Mouse (Mus musculus): ENCODE measurements around the gene Pla2g2e.
"Not testable (repeated sequence)": the region's sequence is repeated elsewhere in the genome, so short reads cannot be mapped to it uniquely, and the experiment has no call there.

Gene Pla2g2e

DNA sequence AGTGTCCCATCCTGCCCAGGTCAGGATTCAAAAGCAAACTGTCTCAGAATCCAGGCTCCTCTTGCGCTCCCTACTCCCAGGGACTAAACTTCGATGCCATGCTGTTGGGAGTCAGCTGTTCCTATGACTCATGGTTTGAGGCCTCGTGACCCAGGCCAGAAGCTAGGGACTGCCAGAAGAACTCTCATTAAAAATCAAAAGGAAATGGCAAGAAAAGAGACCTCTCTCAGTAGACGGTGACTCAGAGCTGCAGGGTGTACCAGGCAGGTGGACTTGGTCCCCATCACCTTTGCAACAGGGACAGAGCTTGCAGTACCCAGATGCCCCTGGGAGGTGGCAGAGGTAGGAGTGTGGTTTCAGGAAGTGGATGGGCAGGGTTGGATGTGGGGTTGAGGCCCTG, at the start of gene Pla2g2e:
Pla2g2e (plus strand) TSS at position 212 of the 400 bp plus-strand sequence.
- in situ Hi-C loops (cut with MboI; ENCODE audit: low sequenced_read_pairs): no loop called here

DNA sequence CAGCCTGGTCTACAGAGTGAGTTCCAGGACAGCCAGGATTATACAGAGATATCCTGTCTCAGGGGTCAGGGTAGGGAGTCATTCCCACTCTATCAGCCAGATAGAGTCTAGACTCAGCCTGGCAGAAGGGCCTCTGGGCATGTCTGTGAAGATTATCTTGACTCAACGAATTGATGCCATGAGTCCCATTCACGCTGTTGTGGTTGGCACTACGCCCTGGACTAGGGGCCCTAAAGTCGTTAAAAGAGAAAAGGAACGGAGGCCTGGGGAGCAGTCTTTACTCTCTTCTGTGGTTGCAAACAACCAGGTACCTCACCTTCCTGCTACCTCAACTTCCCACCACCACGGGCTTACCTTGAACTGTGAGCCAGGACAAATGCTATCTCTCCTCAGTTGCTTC, 37.9 kb upstream of the Pla2g2e start:
- in situ Hi-C loops (cut with MboI; ENCODE audit: low sequenced_read_pairs): no loop called here

DNA sequence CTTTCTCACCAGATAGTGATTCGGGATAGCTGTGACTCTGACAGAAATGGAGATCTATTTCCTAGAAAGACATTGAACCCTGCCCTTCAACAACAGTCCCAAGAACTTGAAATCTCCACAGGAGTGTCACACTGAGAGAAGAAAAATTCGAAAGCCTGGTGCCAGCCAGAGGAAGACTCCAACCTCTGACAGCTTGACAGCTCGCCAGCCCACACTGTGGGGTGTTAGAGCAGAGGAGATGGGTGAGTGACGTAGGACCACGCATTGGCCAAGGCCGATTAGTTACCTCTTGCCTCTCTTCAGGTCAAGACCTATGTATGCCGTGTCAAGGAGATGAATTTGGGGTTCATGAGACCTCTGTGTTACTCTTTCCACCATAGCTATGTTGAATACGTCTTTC, 37.0 kb upstream of the Pla2g2e start:
- in situ Hi-C loops (cut with MboI; ENCODE audit: low sequenced_read_pairs): no loop called here

DNA sequence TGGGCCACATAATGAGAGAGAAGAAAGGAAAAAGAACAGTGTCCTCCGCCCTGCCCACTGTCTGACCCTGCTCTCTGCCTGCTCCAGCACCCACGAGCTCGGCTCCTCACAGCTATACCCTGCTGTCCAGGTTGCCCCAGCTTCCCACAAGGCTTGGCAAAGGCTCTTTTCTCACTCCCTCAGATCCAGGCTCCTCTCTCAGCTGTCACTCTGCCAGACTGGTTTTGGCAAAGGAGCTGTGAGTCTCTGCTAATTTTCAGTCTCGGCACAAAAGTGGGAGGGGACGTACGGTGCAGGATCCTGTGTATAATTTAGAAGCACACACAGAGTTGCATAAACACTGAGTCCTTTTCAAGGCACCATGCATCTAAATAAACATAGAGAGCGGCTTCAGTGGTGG, 36.4 kb upstream of the Pla2g2e start:
- in situ Hi-C loops (cut with MboI; ENCODE audit: low sequenced_read_pairs): no loop called here

DNA sequence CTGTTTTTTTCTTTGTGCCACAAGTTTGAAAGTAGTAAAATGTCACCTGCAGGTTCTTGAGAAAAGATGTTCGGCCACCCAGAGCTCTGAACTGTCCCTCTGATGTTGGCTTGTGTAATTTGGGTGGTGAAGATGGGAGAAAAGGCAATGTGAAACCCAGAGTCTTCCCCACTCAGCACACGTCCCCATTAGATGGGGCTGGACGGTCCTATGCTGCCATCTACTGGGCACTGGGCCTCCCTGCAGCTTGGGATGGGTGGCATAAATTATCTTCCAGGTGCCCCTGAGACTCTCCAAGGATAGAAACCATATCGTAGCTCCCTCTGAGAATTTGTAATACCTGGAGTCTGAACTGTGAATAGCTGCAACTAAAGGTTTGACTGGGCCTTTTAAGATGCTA, 26.3 kb upstream of the Pla2g2e start:
- in situ Hi-C loops (cut with MboI; ENCODE audit: low sequenced_read_pairs): loop anchor here (10.0 kb wide), 2 partner anchors 107 to 147 kb away; no protein-coding TSS in a partner anchor

GRCm38 (mm10) chr4:138852961-138853360, 24.8 kb upstream of the Pla2g2e start:
- in situ Hi-C loops (cut with MboI; ENCODE audit: low sequenced_read_pairs): loop anchor here (10.0 kb wide), 2 partner anchors 108 to 148 kb away; no protein-coding TSS in a partner anchor

GRCm38 (mm10) chr4:138855092-138855632, 22.6 kb upstream of the Pla2g2e start:
- in situ Hi-C loops (cut with MboI; ENCODE audit: low sequenced_read_pairs): loop anchor here (10.0 kb wide), 2 partner anchors 110 to 150 kb away; no protein-coding TSS in a partner anchor

- in situ Hi-C loops (cut with MboI; ENCODE audit: low sequenced_read_pairs): loop anchor here (10.0 kb wide), 2 partner anchors 112 to 152 kb away; no protein-coding TSS in a partner anchor
Observed at GRCm38 (mm10) chr4:138856491-138856890, 21.3 kb upstream of the Pla2g2e start.

DNA sequence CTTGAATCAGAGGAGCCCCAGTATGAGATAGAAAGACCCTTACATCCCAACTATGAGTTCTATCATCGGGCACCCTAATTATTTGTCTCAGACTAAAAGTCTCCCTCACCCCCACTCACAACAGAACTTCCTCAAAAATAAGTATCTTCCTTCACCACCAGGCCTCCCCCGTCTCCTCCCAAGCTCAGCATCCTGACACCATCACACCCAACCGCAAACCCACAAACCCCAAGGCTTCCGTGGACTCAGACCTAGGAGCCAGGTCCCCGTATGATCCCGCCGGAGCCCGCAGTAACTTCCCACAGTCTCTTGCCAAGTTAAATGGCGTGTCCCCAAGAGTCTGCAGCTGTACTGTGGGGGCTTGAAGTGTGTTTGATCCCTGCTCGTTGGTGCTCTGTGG, 20.2 kb upstream of the Pla2g2e start:
- in situ Hi-C loops (cut with MboI; ENCODE audit: low sequenced_read_pairs): loop anchor here (10.0 kb wide), 2 partner anchors 113 to 153 kb away; no protein-coding TSS in a partner anchor

GRCm38 (mm10) chr4:138858446-138858845, 19.3 kb upstream of the Pla2g2e start:
- in situ Hi-C loops (cut with MboI; ENCODE audit: low sequenced_read_pairs): loop anchor here (10.0 kb wide), 2 partner anchors 114 to 154 kb away; no protein-coding TSS in a partner anchor

DNA sequence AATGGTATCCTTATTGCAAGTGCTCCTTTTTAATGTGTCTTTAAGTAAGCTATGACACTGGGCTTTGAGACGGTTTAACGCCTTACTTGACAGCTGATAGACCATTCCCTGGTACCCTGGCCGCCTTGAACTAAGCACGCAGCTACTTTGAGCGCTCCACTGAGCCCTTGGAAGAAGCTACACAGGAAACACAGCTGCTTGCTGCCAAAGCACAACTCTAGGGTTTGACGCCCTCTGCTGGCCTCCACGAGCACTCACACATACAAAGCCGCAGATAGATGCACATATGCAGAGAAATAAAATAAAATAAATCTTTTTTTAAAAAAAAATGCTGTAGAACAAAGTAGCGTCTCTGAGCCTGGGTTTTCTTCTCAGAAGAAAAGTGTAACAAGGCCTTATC, 18.5 kb upstream of the Pla2g2e start:
- in situ Hi-C loops (cut with MboI; ENCODE audit: low sequenced_read_pairs): loop anchor here (10.0 kb wide), 2 partner anchors 114 to 154 kb away; no protein-coding TSS in a partner anchor

DNA sequence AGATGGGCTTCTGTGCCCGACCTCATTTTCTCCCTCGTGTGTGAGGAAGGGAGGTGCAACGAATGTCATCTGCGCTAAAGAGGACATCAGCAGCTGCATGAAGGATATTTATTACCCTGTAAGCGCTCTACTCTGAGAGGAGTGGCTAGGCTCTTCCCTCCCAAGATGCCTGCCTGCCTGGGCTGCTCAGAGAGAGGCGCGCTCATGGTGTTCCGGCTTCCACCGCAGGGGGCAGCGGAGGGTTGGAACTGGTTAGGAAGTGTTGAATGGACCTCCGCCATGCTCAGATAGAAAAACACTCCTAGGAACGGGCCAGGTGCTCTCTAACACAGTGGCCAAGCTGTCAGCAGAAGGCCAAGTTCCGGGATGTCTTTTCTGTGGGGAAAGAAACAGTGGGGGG, 18.0 kb upstream of the Pla2g2e start:
- in situ Hi-C loops (cut with MboI; ENCODE audit: low sequenced_read_pairs): loop anchor here (10.0 kb wide), 2 partner anchors 115 to 155 kb away; no protein-coding TSS in a partner anchor

- in situ Hi-C loops (cut with MboI; ENCODE audit: low sequenced_read_pairs): no loop called here
Observed at GRCm38 (mm10) chr4:138863344-138863998, 14.3 kb upstream of the Pla2g2e start, which contains the start of gene Pla2g5. TSS of gene Pla2g5 (minus strand) at chr4:138863482.

GRCm38 (mm10) chr4:138865092-138865491, 12.7 kb upstream of the Pla2g2e start:
- in situ Hi-C loops (cut with MboI; ENCODE audit: low sequenced_read_pairs): no loop called here

GRCm38 (mm10) chr4:138865991-138866390, 11.8 kb upstream of the Pla2g2e start:
- in situ Hi-C loops (cut with MboI; ENCODE audit: low sequenced_read_pairs): no loop called here

GRCm38 (mm10) chr4:138866413-138866812, 11.3 kb upstream of the Pla2g2e start:
- in situ Hi-C loops (cut with MboI; ENCODE audit: low sequenced_read_pairs): no loop called here

GRCm38 (mm10) chr4:138868666-138869065, 9.1 kb upstream of the Pla2g2e start:
- in situ Hi-C loops (cut with MboI; ENCODE audit: low sequenced_read_pairs): no loop called here

- in situ Hi-C loops (cut with MboI; ENCODE audit: low sequenced_read_pairs): no loop called here
Observed at GRCm38 (mm10) chr4:138873864-138874263, 3.9 kb upstream of the Pla2g2e start, which contains the start of gene Gm13030. TSS of gene Gm13030 (minus strand) at chr4:138873964.

- in situ Hi-C loops (cut with MboI; ENCODE audit: low sequenced_read_pairs): not testable (repeated sequence)
Observed at GRCm38 (mm10) chr4:138875275-138875674, 2.5 kb upstream of the Pla2g2e start.

DNA sequence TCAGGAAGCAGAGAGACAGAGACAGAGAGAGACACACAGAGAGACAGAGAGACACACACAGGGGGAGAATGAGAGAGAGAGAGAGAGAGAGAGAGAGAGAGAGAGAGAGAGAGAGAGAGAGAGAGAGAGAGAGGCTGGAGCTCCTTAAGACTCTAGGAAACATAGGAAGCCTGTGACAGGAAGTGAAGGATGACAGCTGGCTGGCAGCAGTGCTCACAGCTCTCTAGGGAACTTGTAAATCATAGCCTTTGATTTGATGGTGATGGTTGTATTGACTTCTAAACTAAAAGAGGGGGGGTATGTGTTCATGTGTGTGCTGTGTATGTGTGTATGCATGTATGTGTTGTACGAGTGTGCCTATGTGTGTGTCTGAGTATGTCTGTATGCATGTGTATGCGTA, 1.8 kb upstream of the Pla2g2e start:
- in situ Hi-C loops (cut with MboI; ENCODE audit: low sequenced_read_pairs): no loop called here

GRCm38 (mm10) chr4:138878783-138879182, 1.0 kb downstream of the Pla2g2e start:
- in situ Hi-C loops (cut with MboI; ENCODE audit: low sequenced_read_pairs): no loop called here

- in situ Hi-C loops (cut with MboI; ENCODE audit: low sequenced_read_pairs): no loop called here
Observed at GRCm38 (mm10) chr4:138879808-138880207, 2.1 kb downstream of the Pla2g2e start.

Measured in CH12F3 (cell line).